Mouse (Mus musculus) myocyte (in vitro differentiated cells): ENCODE results near the gene Lep.

Experiments
- MYOD1 ChIP-seq, 3 experiments: IDR thresholded peaks; one replicate each; pipeline ENCODE4 v1.6.1; 2011; ENCODE audit warnings: control low read depth in 2 of 3, low read depth in 2 of 3, mild to moderate bottlenecking in 2 of 3, moderate library complexity in 1 of 3; ENCODE audit not compliant: insufficient read length in 2 of 3, control insufficient read depth in 1 of 3
- TCF12 ChIP-seq: IDR thresholded peaks from one replicate; pipeline ENCODE4 v1.6.1; 2011; ENCODE audit warnings: mild to moderate bottlenecking, control low read depth; ENCODE audit not compliant: poor library complexity, insufficient read depth, severe bottlenecking
- TCF3 ChIP-seq: IDR thresholded peaks from one replicate; pipeline ENCODE4 v1.6.1; 2011; ENCODE audit warnings: low read depth, control low read depth; ENCODE audit not compliant: insufficient read length
- USF1 ChIP-seq: IDR thresholded peaks from one replicate; pipeline ENCODE4 v1.6.1; 2011; ENCODE audit warnings: low read depth, mild to moderate bottlenecking, control low read depth, moderate library complexity

DNA sequence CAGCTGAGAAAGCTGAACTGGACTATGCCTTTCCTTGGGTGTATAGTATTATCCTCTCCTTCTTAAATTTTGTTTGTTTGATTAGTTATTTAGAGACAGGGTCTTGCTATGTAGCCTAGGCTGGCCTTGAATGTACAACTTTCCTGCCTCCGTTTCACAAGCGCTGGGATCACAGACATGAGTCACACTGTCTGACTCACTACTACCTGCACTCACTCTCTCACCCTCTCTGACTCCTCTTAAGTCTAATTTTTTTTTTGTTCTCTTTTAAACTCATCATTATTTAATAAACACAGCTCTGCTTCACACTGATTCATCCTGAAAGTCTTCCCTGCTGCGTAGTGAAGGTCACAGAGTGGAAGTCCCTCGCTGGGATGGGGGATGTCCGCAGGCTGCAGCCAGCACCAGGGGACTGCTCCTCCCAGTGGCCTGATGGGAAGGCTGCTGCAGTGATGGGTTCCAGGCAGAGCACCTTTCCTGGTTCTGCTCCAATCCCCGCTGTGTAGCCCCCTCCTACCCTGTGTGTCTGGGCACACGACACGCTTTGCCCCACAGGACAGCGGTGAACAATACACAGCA lies 22.8 kb downstream of the Lep start:
- TF ChIP-seq TCF3 (no peak), MYOD1 (IDR thresholded peaks at IDR 0.05; ENCODE audit: control insufficient read depth in 1 of 3, insufficient read length in 2 of 3, low read depth in 2 of 3) (no peak), USF1 (no peak), TCF12 (no peak)
